Mouse (Mus musculus): ENCODE measurements at regions not wholly inside any gene's neighbourhood (a gene's known extent, or its start where the extent isn't known, plus 50 kb on each side); places are given as distances from the start of the nearest gene placed in this dataset.

- Histone ChIP-seq H3K79me2 (ENCODE audit: inconsistent target) (no peaks in the 10 kb centered on the region), H3K4me3 (ENCODE audit: inconsistent target) (no peak overlapping the region), H3K27ac (no peak overlapping the region), H3K36me3 (ENCODE audit: inconsistent target) (no peaks in the 10 kb centered on the region)
- WGBS (ENCODE audit: missing documents): 38% methylated on average over 1 of the region's 1 CpGs
Observed at GRCm38 (mm10) chr11:22644877-22645276, 133.0 kb downstream of the Tmem17 start.

- no peak overlapping the region for H3K4me3 ChIP-seq (ENCODE audit: inconsistent target)
- 90% methylated on average over 6 of the region's 6 CpGs for WGBS (ENCODE audit: missing documents)
Observed at GRCm38 (mm10) chr11:22646192-22646936, 134.5 kb downstream of the Tmem17 start.

GRCm38 (mm10) chr11:22648275-22648674, 136.4 kb downstream of the Tmem17 start:
- WGBS (ENCODE audit: missing documents): 91% methylated on average over 5 of the region's 5 CpGs
- Histone ChIP-seq H3K4me3 (ENCODE audit: inconsistent target) (no peak overlapping the region), H3K27ac (no peak overlapping the region), H3K36me3 (ENCODE audit: inconsistent target) (no peaks in the 10 kb centered on the region), H3K79me2 (ENCODE audit: inconsistent target) (no peaks in the 10 kb centered on the region)

More at GRCm38 (mm10) chr11:22646192-22646936, 134.5 kb downstream of the Tmem17 start:
- no peaks in the 10 kb centered on the region for H3K36me3 ChIP-seq (ENCODE audit: inconsistent target)
- H3K27ac ChIP-seq: no peak overlapping the region
- no peaks in the 10 kb centered on the region for H3K79me2 ChIP-seq (ENCODE audit: inconsistent target)

- Histone ChIP-seq H3K79me2 (ENCODE audit: inconsistent target) (no peaks in the 10 kb centered on the region), H3K4me3 (ENCODE audit: inconsistent target) (no peak overlapping the region), H3K27ac (no peak overlapping the region), H3K36me3 (ENCODE audit: inconsistent target) (no peaks in the 10 kb centered on the region)
- WGBS (ENCODE audit: missing documents): 94% methylated on average over 9 of the region's 10 CpGs
Observed at GRCm38 (mm10) chr11:22650771-22651170, 138.9 kb downstream of the Tmem17 start.

- WGBS (ENCODE audit: missing documents): 100% methylated on average over 1 of the region's 1 CpGs
- Histone ChIP-seq H3K4me3 (ENCODE audit: inconsistent target) (no peak overlapping the region), H3K36me3 (ENCODE audit: inconsistent target) (no peaks in the 10 kb centered on the region)
Observed at GRCm38 (mm10) chr11:22651313-22651712, 139.4 kb downstream of the Tmem17 start.

GRCm38 (mm10) chr11:22651911-22652310, 140.0 kb downstream of the Tmem17 start:
- 79% methylated on average over 4 of the region's 4 CpGs for WGBS (ENCODE audit: missing documents)
- Histone ChIP-seq H3K4me3 (ENCODE audit: inconsistent target) (no peak overlapping the region), H3K79me2 (ENCODE audit: inconsistent target) (no peaks in the 10 kb centered on the region), H3K27ac (no peak overlapping the region), H3K36me3 (ENCODE audit: inconsistent target) (no peaks in the 10 kb centered on the region)

More at GRCm38 (mm10) chr11:22651313-22651712, 139.4 kb downstream of the Tmem17 start:
- H3K27ac ChIP-seq: no peak overlapping the region
- no peaks in the 10 kb centered on the region for H3K79me2 ChIP-seq (ENCODE audit: inconsistent target)

- Histone ChIP-seq H3K4me3 (ENCODE audit: inconsistent target) (no peak overlapping the region), H3K27ac (peak overlapping the region; percentile 35), H3K36me3 (ENCODE audit: inconsistent target) (no peaks in the 10 kb centered on the region), H3K79me2 (ENCODE audit: inconsistent target) (no peaks in the 10 kb centered on the region)
- WGBS (ENCODE audit: missing documents): 0% methylated on average over 3 of the region's 3 CpGs
Observed at GRCm38 (mm10) chr11:22652931-22653330, 141.0 kb downstream of the Tmem17 start.

- no peak overlapping the region for H3K4me3 ChIP-seq (ENCODE audit: inconsistent target)
- 14% methylated on average over 4 of the region's 5 CpGs for WGBS (ENCODE audit: missing documents)
- no peaks in the 10 kb centered on the region for H3K79me2 ChIP-seq (ENCODE audit: inconsistent target)
- peak overlapping the region; percentile 35 for H3K27ac ChIP-seq
- no peaks in the 10 kb centered on the region for H3K36me3 ChIP-seq (ENCODE audit: inconsistent target)
Observed at GRCm38 (mm10) chr11:22653366-22653765, 141.5 kb downstream of the Tmem17 start.

GRCm38 (mm10) chr11:22657635-22658034, 145.7 kb downstream of the Tmem17 start:
- 92% methylated on average over 1 of the region's 1 CpGs for WGBS (ENCODE audit: missing documents)
- no peak overlapping the region for H3K27ac ChIP-seq
- no peaks in the 10 kb centered on the region for H3K79me2 ChIP-seq (ENCODE audit: inconsistent target)
- H3K4me3 ChIP-seq (ENCODE audit: inconsistent target): no peak overlapping the region
- no peaks in the 10 kb centered on the region for H3K36me3 ChIP-seq (ENCODE audit: inconsistent target)

GRCm38 (mm10) chr11:22661072-22661471, 149.2 kb downstream of the Tmem17 start:
- no peak overlapping the region for H3K27ac ChIP-seq
- no peaks in the 10 kb centered on the region for H3K79me2 ChIP-seq (ENCODE audit: inconsistent target)
- no peaks in the 10 kb centered on the region for H3K36me3 ChIP-seq (ENCODE audit: inconsistent target)
- no peak overlapping the region for H3K4me3 ChIP-seq (ENCODE audit: inconsistent target)
- 55% methylated on average over 5 of the region's 5 CpGs for whole genome bisulfite sequencing (ENCODE audit: missing documents)

GRCm38 (mm10) chr11:22661713-22662551, 150.0 kb downstream of the Tmem17 start:
- Histone ChIP-seq H3K36me3 (ENCODE audit: inconsistent target) (no peaks in the 10 kb centered on the region), H3K27ac (no peak overlapping the region), H3K4me3 (ENCODE audit: inconsistent target) (no peak overlapping the region), H3K79me2 (ENCODE audit: inconsistent target) (no peaks in the 10 kb centered on the region)
- WGBS (ENCODE audit: missing documents): 82% methylated on average over 9 of the region's 12 CpGs

GRCm38 (mm10) chr11:22665978-22666377, 154.1 kb downstream of the Tmem17 start:
- Histone ChIP-seq H3K27ac (peak overlapping the region; percentile 81), H3K79me2 (ENCODE audit: inconsistent target) (no peaks in the 10 kb centered on the region), H3K4me3 (ENCODE audit: inconsistent target) (no peak overlapping the region), H3K36me3 (ENCODE audit: inconsistent target) (no peaks in the 10 kb centered on the region)
- 0% methylated on average over 4 of the region's 4 CpGs for WGBS (ENCODE audit: missing documents)

- WGBS (ENCODE audit: missing documents): 32% methylated on average over 5 of the region's 5 CpGs
- peak overlapping the region; percentile 81 for H3K27ac ChIP-seq
- H3K79me2 ChIP-seq (ENCODE audit: inconsistent target): no peaks in the 10 kb centered on the region
- no peak overlapping the region for H3K4me3 ChIP-seq (ENCODE audit: inconsistent target)
- no peaks in the 10 kb centered on the region for H3K36me3 ChIP-seq (ENCODE audit: inconsistent target)
Observed at GRCm38 (mm10) chr11:22666378-22666777, 154.5 kb downstream of the Tmem17 start.

GRCm38 (mm10) chr11:22668220-22668619, 156.3 kb downstream of the Tmem17 start:
- 30% methylated on average over 2 of the region's 2 CpGs for WGBS (ENCODE audit: missing documents)
- no peaks in the 10 kb centered on the region for H3K36me3 ChIP-seq (ENCODE audit: inconsistent target)
- H3K4me3 ChIP-seq (ENCODE audit: inconsistent target): no peak overlapping the region
- H3K79me2 ChIP-seq (ENCODE audit: inconsistent target): no peaks in the 10 kb centered on the region
- H3K27ac ChIP-seq: peak overlapping the region; percentile 59

GRCm38 (mm10) chr11:22669267-22669666, 157.4 kb downstream of the Tmem17 start:
- Histone ChIP-seq H3K36me3 (ENCODE audit: inconsistent target) (no peaks in the 10 kb centered on the region), H3K79me2 (ENCODE audit: inconsistent target) (no peaks in the 10 kb centered on the region), H3K4me3 (ENCODE audit: inconsistent target) (no peak overlapping the region), H3K27ac (peak overlapping the region; percentile 59)
- 94% methylated on average over 4 of the region's 4 CpGs for WGBS (ENCODE audit: missing documents)

All from macrophage (primary cell).